Mouse (Mus musculus): ENCODE measurements at regions not wholly inside any gene's neighbourhood (a gene's known extent, or its start where the extent isn't known, plus 50 kb on each side); places are given as distances from the start of the nearest gene placed in this dataset.
A peak's percentile ranks its signal among the peaks of the same experiment; 100 is the strongest.

DNA sequence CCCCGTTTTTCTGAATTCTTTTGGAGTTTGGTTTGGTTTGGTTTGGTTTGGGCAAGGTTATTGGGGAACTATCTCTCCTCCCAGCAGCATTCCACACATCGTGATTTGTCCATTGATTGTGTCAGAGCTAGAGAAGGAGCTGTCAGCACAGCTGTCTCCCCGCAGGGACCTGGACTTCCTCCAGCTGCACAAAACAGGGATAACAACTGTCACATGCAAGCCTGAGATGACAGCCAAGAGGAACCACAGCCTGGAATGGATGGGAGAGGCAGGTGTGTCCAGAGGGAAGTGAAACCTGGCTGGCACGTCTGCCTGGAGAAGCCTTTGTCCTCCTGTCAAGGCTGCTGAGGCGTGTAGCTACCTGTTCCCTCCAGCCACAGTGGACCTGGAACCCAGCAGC is 274.5 kb upstream of the Sulf2 start:
- DNase-seq, result peak; percentile 58
- Histone ChIP-seq H3K27ac (ENCODE audit: low read depth) (no peak overlapping the region), H3K4me1 (ENCODE audit: insufficient read depth) (peaks cover 14% of the 10 kb centered on the region)

DNA sequence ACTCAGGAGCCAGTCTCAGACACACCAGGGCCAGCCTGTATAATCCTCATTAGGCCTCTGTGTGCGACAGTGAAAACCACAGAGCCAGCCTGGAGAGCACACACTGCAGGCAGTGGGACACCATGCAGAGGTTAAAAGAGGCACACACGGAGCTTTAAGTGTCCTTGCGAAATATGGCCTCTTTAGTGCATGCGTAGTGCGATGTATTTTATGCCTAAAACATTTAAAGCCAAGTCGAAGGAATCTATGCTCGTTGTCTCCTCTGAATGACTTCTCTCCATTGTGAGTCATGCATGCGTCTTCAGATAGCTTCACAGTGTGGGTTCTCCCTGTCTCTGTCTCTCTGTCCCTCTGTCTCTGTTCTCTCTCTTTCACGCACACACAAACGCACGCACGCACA is 274.0 kb upstream of the Sulf2 start:
- Histone ChIP-seq H3K36me3 (ENCODE audit: insufficient read depth) (no peaks in the 10 kb centered on the region), H3K27ac (ENCODE audit: low read depth) (no peak overlapping the region), H3K9ac (no peak overlapping the region), H3K4me1 (ENCODE audit: insufficient read depth) (peaks cover 14% of the 10 kb centered on the region), H3K4me3 (ENCODE audit: low read depth, low read length) (no peak overlapping the region), H3K4me2 (no peak overlapping the region), H3K9me3 (ENCODE audit: low read depth, low read length) (no peaks in the 10 kb centered on the region), H3K27me3 (ENCODE audit: insufficient read depth, low read length) (no peaks in the 10 kb centered on the region)
- 81% methylated on average over 12 of the region's 12 CpGs for WGBS
- no peak for TF ChIP-seq CTCF (IDR thresholded peaks at IDR 0.05; ENCODE audit: low read depth)
- ATAC-seq (ENCODE audit: insufficient read depth) (no peak), DNase-seq (no peak)

More for the DNA sequence above, 274.5 kb upstream of the Sulf2 start:
- H3K4me3 ChIP-seq (ENCODE audit: low read depth, low read length), result no peak overlapping the region
- no peaks in the 10 kb centered on the region for H3K9me3 ChIP-seq (ENCODE audit: low read depth, low read length)
- H3K9ac ChIP-seq, result no peak overlapping the region
- WGBS, result 39% methylated on average over 5 of the region's 5 CpGs
- H3K36me3 ChIP-seq (ENCODE audit: insufficient read depth), result no peaks in the 10 kb centered on the region
- ATAC-seq (ENCODE audit: insufficient read depth), result no peak
- no peak for TF ChIP-seq CTCF (IDR thresholded peaks at IDR 0.05; ENCODE audit: low read depth)
- no peak overlapping the region for H3K4me2 ChIP-seq
- no peaks in the 10 kb centered on the region for H3K27me3 ChIP-seq (ENCODE audit: insufficient read depth, low read length)

DNA sequence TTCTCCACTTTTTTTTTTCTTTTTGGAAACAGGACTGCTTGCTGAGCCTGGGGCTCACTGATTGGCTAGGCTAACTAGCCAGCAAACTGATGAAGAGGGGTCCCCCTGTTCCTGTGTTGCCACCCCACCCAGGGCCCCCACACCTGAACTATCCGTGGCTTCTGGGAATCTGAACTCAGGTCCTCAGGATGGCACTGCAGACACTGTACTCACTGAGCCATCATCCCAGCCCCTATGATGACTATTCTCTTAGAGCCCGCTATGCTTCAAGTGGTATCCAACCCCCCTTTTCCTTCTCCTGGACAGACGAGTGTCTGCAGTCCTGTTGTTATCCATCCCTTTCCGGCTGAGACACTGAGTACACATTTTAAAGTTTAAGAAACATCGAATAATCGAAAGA is 271.9 kb upstream of the Sulf2 start:
- Histone ChIP-seq H3K27ac (ENCODE audit: low read depth) (peak overlapping the region; percentile 46; the same call in 1 of the 2 replicates), H3K9ac (no peak overlapping the region), H3K27me3 (ENCODE audit: insufficient read depth, low read length) (no peaks in the 10 kb centered on the region), H3K4me1 (ENCODE audit: insufficient read depth) (peaks cover 14% of the 10 kb centered on the region), H3K9me3 (ENCODE audit: low read depth, low read length) (no peaks in the 10 kb centered on the region), H3K36me3 (ENCODE audit: insufficient read depth) (no peaks in the 10 kb centered on the region), H3K4me3 (ENCODE audit: low read depth, low read length) (no peak overlapping the region), H3K4me2 (0 out of 2 replicates have a peak overlapping the region, but pooled peaks have one; percentile 15)
- DNase-seq (no peak), ATAC-seq (ENCODE audit: insufficient read depth) (peak; percentile 28; the same call in 1 of the 2 replicates)
- TF ChIP-seq CTCF (IDR thresholded peaks at IDR 0.05; ENCODE audit: low read depth), result no peak
- WGBS, result 47% methylated on average over 6 of the region's 6 CpGs

DNA sequence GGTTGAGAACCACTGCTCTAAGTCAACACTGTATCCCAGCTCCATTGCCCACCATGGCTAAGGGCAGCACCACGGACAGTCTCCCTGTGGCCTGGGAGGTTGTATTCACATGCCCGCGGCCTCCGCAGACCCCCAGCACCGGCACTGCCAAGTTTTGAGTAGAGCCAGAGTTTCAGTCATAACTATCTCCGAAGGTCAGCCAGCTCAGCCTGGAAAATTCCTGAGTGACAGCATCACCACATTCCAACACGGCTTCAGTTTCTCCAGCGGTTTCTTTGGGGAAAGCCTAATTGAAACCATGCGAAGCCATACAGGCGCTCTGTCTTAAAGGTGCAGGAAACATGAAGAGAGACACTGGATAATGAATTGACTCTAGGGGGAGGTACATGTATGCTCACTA is 271.5 kb upstream of the Sulf2 start:
- TF ChIP-seq CTCF (IDR thresholded peaks at IDR 0.05; ENCODE audit: low read depth), result no peak
- Histone ChIP-seq H3K4me1 (ENCODE audit: insufficient read depth) (peaks cover 14% of the 10 kb centered on the region), H3K27ac (ENCODE audit: low read depth) (peak overlapping the region; percentile 46; the same call in 1 of the 2 replicates), H3K27me3 (ENCODE audit: insufficient read depth, low read length) (no peaks in the 10 kb centered on the region), H3K9ac (no peak overlapping the region), H3K9me3 (ENCODE audit: low read depth, low read length) (no peaks in the 10 kb centered on the region), H3K36me3 (ENCODE audit: insufficient read depth) (no peaks in the 10 kb centered on the region), H3K4me2 (0 out of 2 replicates have a peak overlapping the region, but pooled peaks have one; percentile 15), H3K4me3 (ENCODE audit: low read depth, low read length) (no peak overlapping the region)
- WGBS, result 8% methylated on average over 10 of the region's 10 CpGs
- DNase-seq (peak; percentile 88), ATAC-seq (ENCODE audit: insufficient read depth) (peak; percentile 84)

DNA sequence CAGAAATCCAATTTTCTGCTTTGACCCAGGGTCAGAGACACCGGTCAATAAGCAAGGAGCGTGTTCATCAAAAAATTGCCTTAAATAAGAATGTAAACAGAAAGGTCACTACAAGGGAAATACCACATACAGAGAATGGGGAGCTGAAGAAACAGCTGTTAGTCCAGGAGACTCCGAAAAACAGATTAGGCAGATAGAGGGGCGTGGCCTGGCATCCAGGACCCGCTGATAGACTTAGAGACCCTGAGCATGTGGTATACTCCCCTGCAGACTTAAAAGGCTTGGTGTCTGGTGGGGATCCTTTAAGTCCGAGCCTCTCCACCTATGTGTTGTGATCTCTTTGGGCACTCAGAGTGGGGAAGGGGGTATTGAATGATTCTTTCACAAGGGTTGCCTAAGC is 271.0 kb upstream of the Sulf2 start:
- Histone ChIP-seq H3K4me3 (ENCODE audit: low read depth, low read length) (no peak overlapping the region), H3K9ac (no peak overlapping the region), H3K27ac (ENCODE audit: low read depth) (peak overlapping the region; percentile 37), H3K9me3 (ENCODE audit: low read depth, low read length) (no peaks in the 10 kb centered on the region), H3K4me1 (ENCODE audit: insufficient read depth) (peaks cover 14% of the 10 kb centered on the region), H3K4me2 (no peak overlapping the region), H3K27me3 (ENCODE audit: insufficient read depth, low read length) (no peaks in the 10 kb centered on the region), H3K36me3 (ENCODE audit: insufficient read depth) (no peaks in the 10 kb centered on the region)
- ATAC-seq (ENCODE audit: insufficient read depth) (no peak), DNase-seq (no peak)
- TF ChIP-seq CTCF (IDR thresholded peaks at IDR 0.05; ENCODE audit: low read depth), result no peak
- 30% methylated on average over 6 of the region's 6 CpGs for WGBS

DNA sequence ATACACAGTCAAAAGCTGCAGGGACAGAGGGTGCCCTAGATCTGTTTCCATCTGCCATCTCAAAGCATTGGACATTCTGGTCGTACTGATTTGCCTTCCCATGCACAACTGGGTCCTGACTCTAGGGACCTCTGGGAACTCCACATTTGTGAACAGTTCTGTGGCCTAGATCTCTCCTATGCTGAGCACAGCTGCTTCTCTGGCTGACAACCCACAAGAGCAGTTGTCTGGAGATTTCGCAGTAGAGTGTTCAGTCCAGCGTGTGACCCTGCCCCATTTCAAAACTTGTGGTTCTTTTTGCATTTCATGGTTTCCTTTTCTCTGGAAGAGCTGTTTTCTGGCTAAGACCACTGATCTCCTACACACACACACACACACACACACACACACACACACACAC is 269.7 kb upstream of the Sulf2 start:
- no peaks in the 10 kb centered on the region for H3K9me3 ChIP-seq (ENCODE audit: low read depth, low read length)

DNA sequence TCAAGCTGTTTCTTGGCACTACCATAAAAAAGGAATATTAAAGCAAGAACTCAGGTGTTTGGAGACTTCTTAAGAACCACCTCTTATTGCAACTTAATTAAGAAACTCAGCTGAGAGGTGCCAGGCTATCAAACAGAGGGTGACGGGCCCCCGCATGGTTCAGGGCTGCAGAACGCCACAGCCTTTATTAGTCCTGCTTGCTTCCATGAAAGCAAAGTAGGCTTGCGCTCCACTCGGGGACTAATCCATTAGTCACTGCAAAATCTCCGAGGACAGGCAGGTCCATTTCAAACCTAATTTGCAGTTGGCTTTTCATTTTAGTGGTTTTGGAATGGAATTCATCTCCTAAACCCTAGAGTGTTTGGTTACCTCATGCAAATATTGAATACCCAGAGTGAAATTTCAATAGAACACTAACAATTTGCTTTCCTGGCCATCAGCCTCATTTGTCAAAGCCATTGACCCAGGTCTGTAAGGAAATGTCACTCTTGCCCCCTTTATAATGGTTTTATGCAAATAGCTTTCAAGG is 267.7 kb upstream of the Sulf2 start:
- H3K4me1 ChIP-seq (ENCODE audit: insufficient read depth), result peaks cover 14% of the 10 kb centered on the region
- H3K27ac ChIP-seq (ENCODE audit: low read depth), result no peak overlapping the region
- TF ChIP-seq CTCF (IDR thresholded peaks at IDR 0.05; ENCODE audit: low read depth), result no peak
- H3K9ac ChIP-seq, result no peak overlapping the region
- no peak for DNase-seq
- H3K4me3 ChIP-seq (ENCODE audit: low read depth, low read length), result no peak overlapping the region
- no peaks in the 10 kb centered on the region for H3K9me3 ChIP-seq (ENCODE audit: low read depth, low read length)
- no peak overlapping the region for H3K4me2 ChIP-seq
- WGBS, result 72% methylated on average over 6 of the region's 6 CpGs
- no peaks in the 10 kb centered on the region for H3K36me3 ChIP-seq (ENCODE audit: insufficient read depth)
- ATAC-seq (ENCODE audit: insufficient read depth), result no peak
- H3K27me3 ChIP-seq (ENCODE audit: insufficient read depth, low read length), result no peaks in the 10 kb centered on the region

More for the DNA sequence above, 269.7 kb upstream of the Sulf2 start:
- H3K27ac ChIP-seq (ENCODE audit: low read depth), result no peak overlapping the region
- WGBS, result 83% methylated on average over 3 of the region's 3 CpGs
- no peak for TF ChIP-seq CTCF (IDR thresholded peaks at IDR 0.05; ENCODE audit: low read depth)
- no peak overlapping the region for H3K4me2 ChIP-seq
- ATAC-seq (ENCODE audit: insufficient read depth) (no peak), DNase-seq (no peak)
- H3K4me1 ChIP-seq (ENCODE audit: insufficient read depth), result peaks cover 14% of the 10 kb centered on the region
- no peaks in the 10 kb centered on the region for H3K36me3 ChIP-seq (ENCODE audit: insufficient read depth)
- no peak overlapping the region for H3K9ac ChIP-seq
- no peak overlapping the region for H3K4me3 ChIP-seq (ENCODE audit: low read depth, low read length)
- no peaks in the 10 kb centered on the region for H3K27me3 ChIP-seq (ENCODE audit: insufficient read depth, low read length)
